Mouse (Mus musculus): ENCODE results near the gene Uap1l1. TPM values are rescaled to one million over a fixed set of nuclear protein-coding genes. Genes with fewer than 3 reads are reported as not detected.
A peak's percentile ranks its signal among the peaks of the same experiment; 100 is the strongest.

Uap1l1 gene
- polyA plus RNA-seq, 1 experiment from 2014 or later: 2.2 TPM

GRCm38 (mm10) chr2:25364313-25364712 lies 1.2 kb downstream of the Uap1l1 start:
- Histone ChIP-seq H3K36me3 (ENCODE audit: poor library complexity, severe bottlenecking) (peaks cover 4% of the 10 kb centered on the region; the same call in 1 of the 2 replicates), H3K9ac (no peak overlapping the region), H3K4me3 (peak overlapping the region; percentile 53; the same call in 1 of the 2 replicates), H3K4me1 (peaks cover 10% of the 10 kb centered on the region; the same call in 1 of the 2 replicates), H3K27ac (no peak overlapping the region), H3K27me3 (peaks cover 54% of the 10 kb centered on the region), H3K9me3 (replicated peaks) (no peaks in the 10 kb centered on the region), H3K4me2 (peak overlapping the region; percentile 98; the same call in 1 of the 2 replicates)
- WGBS: 87% methylated on average over 4 of the region's 4 CpGs
- no peak for ATAC-seq

GRCm38 (mm10) chr2:25363478-25364178 lies 1.9 kb downstream of the Uap1l1 start:
- no peak overlapping the region for H3K27ac ChIP-seq
- no peak overlapping the region for H3K9ac ChIP-seq
- H3K27me3 ChIP-seq: peaks cover 50% of the 10 kb centered on the region
- ATAC-seq: no peak
- WGBS: 65% methylated on average over 13 of the region's 13 CpGs
- no peaks in the 10 kb centered on the region for H3K9me3 ChIP-seq (replicated peaks)
- H3K36me3 ChIP-seq (ENCODE audit: poor library complexity, severe bottlenecking): peaks cover 4% of the 10 kb centered on the region; the same call in 1 of the 2 replicates
- no peak overlapping the region for H3K4me3 ChIP-seq
- peaks cover 10% of the 10 kb centered on the region; the same call in 1 of the 2 replicates for H3K4me1 ChIP-seq
- no peak overlapping the region for H3K4me2 ChIP-seq

- Histone ChIP-seq H3K27ac (no peak overlapping the region), H3K4me1 (peaks cover 25% of the 10 kb centered on the region), H3K36me3 (ENCODE audit: poor library complexity, severe bottlenecking) (peaks cover 4% of the 10 kb centered on the region; the same call in 1 of the 2 replicates), H3K9me3 (replicated peaks) (no peaks in the 10 kb centered on the region), H3K4me2 (no peak overlapping the region), H3K9ac (no peak overlapping the region), H3K4me3 (no peak overlapping the region), H3K27me3 (peaks cover 24% of the 10 kb centered on the region)
- no peak for ATAC-seq
- WGBS: 76% methylated on average over 4 of the region's 4 CpGs
Observed at GRCm38 (mm10) chr2:25359848-25360247, 5.6 kb downstream of the Uap1l1 start.

GRCm38 (mm10) chr2:25356208-25357079 lies 9.0 kb downstream of the Uap1l1 start, which contains the start of gene Dpp7:
TSS of gene Dpp7 (minus strand) at chr2:25356359.
- Histone ChIP-seq H3K4me1 (peaks cover 23% of the 10 kb centered on the region), H3K4me2 (peak within 1 kb of the TSS; percentile 79), H3K4me3 (peak within 1 kb of the TSS; percentile 60), H3K9me3 (replicated peaks) (no peaks in the 10 kb centered on the region), H3K27ac (no peak within 1 kb of the TSS), H3K9ac (peak within 1 kb of the TSS; percentile 75), H3K27me3 (no peaks in the 10 kb centered on the region), H3K36me3 (ENCODE audit: poor library complexity, severe bottlenecking) (peaks cover 29% of the 10 kb centered on the region)
- ATAC-seq: peak; percentile 88
- WGBS: 5% methylated on average over 13 of the region's 13 CpGs

- no peaks in the 10 kb centered on the region for H3K9me3 ChIP-seq (replicated peaks)
- peak overlapping the region; percentile 79 for H3K4me2 ChIP-seq
- H3K36me3 ChIP-seq (ENCODE audit: poor library complexity, severe bottlenecking): peaks cover 38% of the 10 kb centered on the region
- H3K9ac ChIP-seq: peak overlapping the region; percentile 75
- WGBS: 42% methylated on average over 18 of the region's 18 CpGs
- peak overlapping the region; percentile 60 for H3K4me3 ChIP-seq
- H3K27me3 ChIP-seq: no peaks in the 10 kb centered on the region
- H3K4me1 ChIP-seq: peaks cover 23% of the 10 kb centered on the region
- no peak overlapping the region for H3K27ac ChIP-seq
- 0 out of 2 replicates have a peak, but pooled peaks have one; percentile 33 for ATAC-seq
Observed at GRCm38 (mm10) chr2:25355419-25356066, 9.9 kb downstream of the Uap1l1 start.

GRCm38 (mm10) chr2:25354211-25354610 lies 11.3 kb downstream of the Uap1l1 start:
- no peak overlapping the region for H3K4me3 ChIP-seq
- H3K4me1 ChIP-seq: peaks cover 23% of the 10 kb centered on the region
- no peak for ATAC-seq
- H3K27me3 ChIP-seq: no peaks in the 10 kb centered on the region
- H3K9me3 ChIP-seq (replicated peaks): no peaks in the 10 kb centered on the region
- WGBS: 90% methylated on average over 6 of the region's 6 CpGs
- H3K36me3 ChIP-seq (ENCODE audit: poor library complexity, severe bottlenecking): peaks cover 48% of the 10 kb centered on the region
- no peak overlapping the region for H3K4me2 ChIP-seq
- no peak overlapping the region for H3K9ac ChIP-seq
- no peak overlapping the region for H3K27ac ChIP-seq

- H3K27me3 ChIP-seq: no peaks in the 10 kb centered on the region
- ATAC-seq: no peak
- H3K4me2 ChIP-seq: no peak overlapping the region
- H3K4me1 ChIP-seq: peaks cover 8% of the 10 kb centered on the region
- no peak overlapping the region for H3K27ac ChIP-seq
- H3K9ac ChIP-seq: no peak overlapping the region
- no peaks in the 10 kb centered on the region for H3K9me3 ChIP-seq (replicated peaks)
- H3K36me3 ChIP-seq (ENCODE audit: poor library complexity, severe bottlenecking): peaks cover 81% of the 10 kb centered on the region
- WGBS: 95% methylated on average over 3 of the region's 3 CpGs
- no peak overlapping the region for H3K4me3 ChIP-seq
Observed at GRCm38 (mm10) chr2:25350701-25351100, 14.8 kb downstream of the Uap1l1 start.

GRCm38 (mm10) chr2:25349499-25349898 lies 16.0 kb downstream of the Uap1l1 start:
- no peaks in the 10 kb centered on the region for H3K4me1 ChIP-seq
- H3K36me3 ChIP-seq (ENCODE audit: poor library complexity, severe bottlenecking): peaks cover 93% of the 10 kb centered on the region
- no peak overlapping the region for H3K4me2 ChIP-seq
- no peak overlapping the region for H3K27ac ChIP-seq
- 97% methylated on average over 4 of the region's 4 CpGs for WGBS
- H3K9ac ChIP-seq: no peak overlapping the region
- no peaks in the 10 kb centered on the region for H3K9me3 ChIP-seq (replicated peaks)
- no peaks in the 10 kb centered on the region for H3K27me3 ChIP-seq
- H3K4me3 ChIP-seq: no peak overlapping the region
- no peak for ATAC-seq

- H3K4me2 ChIP-seq: no peak overlapping the region
- H3K27me3 ChIP-seq: no peaks in the 10 kb centered on the region
- no peak overlapping the region for H3K4me3 ChIP-seq
- H3K4me1 ChIP-seq: no peaks in the 10 kb centered on the region
- no peaks in the 10 kb centered on the region for H3K9me3 ChIP-seq (replicated peaks)
- no peak overlapping the region for H3K9ac ChIP-seq
- peaks cover 98% of the 10 kb centered on the region for H3K36me3 ChIP-seq (ENCODE audit: poor library complexity, severe bottlenecking)
- no peak overlapping the region for H3K27ac ChIP-seq
- ATAC-seq: no peak
- WGBS: 96% methylated on average over 7 of the region's 7 CpGs
Observed at GRCm38 (mm10) chr2:25348162-25348561, 17.3 kb downstream of the Uap1l1 start.

- H3K4me1 ChIP-seq: peaks cover 8% of the 10 kb centered on the region
- no peak overlapping the region for H3K4me3 ChIP-seq
- no peak overlapping the region for H3K4me2 ChIP-seq
- WGBS: 96% methylated on average over 6 of the region's 6 CpGs
- peaks cover 88% of the 10 kb centered on the region for H3K36me3 ChIP-seq (ENCODE audit: poor library complexity, severe bottlenecking)
- H3K9ac ChIP-seq: no peak overlapping the region
- H3K27ac ChIP-seq: no peak overlapping the region
- ATAC-seq: no peak
- no peaks in the 10 kb centered on the region for H3K27me3 ChIP-seq
- H3K9me3 ChIP-seq (replicated peaks): no peaks in the 10 kb centered on the region
Observed at GRCm38 (mm10) chr2:25338303-25338702, 27.2 kb downstream of the Uap1l1 start.

GRCm38 (mm10) chr2:25333569-25333968 lies 31.9 kb downstream of the Uap1l1 start:
- ATAC-seq: no peak
- peak overlapping the region; percentile 90 for H3K4me3 ChIP-seq
- no peaks in the 10 kb centered on the region for H3K9me3 ChIP-seq (replicated peaks)
- H3K9ac ChIP-seq: peak overlapping the region; percentile 92
- no peaks in the 10 kb centered on the region for H3K27me3 ChIP-seq
- WGBS: 70% methylated on average over 2 of the region's 2 CpGs
- H3K4me2 ChIP-seq: peak overlapping the region; percentile 97
- peaks cover 21% of the 10 kb centered on the region for H3K4me1 ChIP-seq
- H3K27ac ChIP-seq: no peak overlapping the region
- peaks cover 48% of the 10 kb centered on the region for H3K36me3 ChIP-seq (ENCODE audit: poor library complexity, severe bottlenecking)
